Mouse (Mus musculus): Measurements from ENCODE around the gene Aars2. TPM values are rescaled to one million over a fixed set of nuclear protein-coding genes. Genes with fewer than 3 reads are reported as not detected.
A peak's percentile ranks its signal among the peaks of the same experiment; 100 is the strongest.

Aars2 gene
- 10.2 TPM in 2 replicates for polyA plus RNA-seq (2012; rRNA removed)

GRCm38 (mm10) chr17:45506700-45507189 is at the start of gene Aars2:
Gene Aars2 (plus strand): TSS chr17:45506841.
- DNase-seq (ENCODE audit: low spot score), result peak; percentile 93

- no peak for DNase-seq (ENCODE audit: low spot score)
These were observed 49.2 kb upstream of the Aars2 start for GRCm38 (mm10) chr17:45457487-45457886.

GRCm38 (mm10) chr17:45458516-45458915 is 48.1 kb upstream of the Aars2 start:
- no peak for DNase-seq (ENCODE audit: low spot score)

GRCm38 (mm10) chr17:45459062-45459461 is 47.6 kb upstream of the Aars2 start:
- no peak for DNase-seq (ENCODE audit: low spot score)

- no peak for DNase-seq (ENCODE audit: low spot score)
These were observed 44.1 kb upstream of the Aars2 start for GRCm38 (mm10) chr17:45462506-45462905.

- DNase-seq (ENCODE audit: low spot score), result no peak
These were observed 42.4 kb upstream of the Aars2 start for GRCm38 (mm10) chr17:45464255-45464654.

- DNase-seq (ENCODE audit: low spot score), result no peak
These were observed 39.9 kb upstream of the Aars2 start for GRCm38 (mm10) chr17:45466701-45467100.

GRCm38 (mm10) chr17:45468302-45468701 is 38.3 kb upstream of the Aars2 start:
- DNase-seq (ENCODE audit: low spot score), result no peak

- no peak for DNase-seq (ENCODE audit: low spot score)
These were observed 35.9 kb upstream of the Aars2 start for GRCm38 (mm10) chr17:45470726-45471125.

- DNase-seq (ENCODE audit: low spot score), result no peak
These were observed 33.0 kb upstream of the Aars2 start for GRCm38 (mm10) chr17:45473667-45474066.

- DNase-seq (ENCODE audit: low spot score), result no peak
These were observed 32.5 kb upstream of the Aars2 start for GRCm38 (mm10) chr17:45474146-45474545.

GRCm38 (mm10) chr17:45474669-45475465 is 31.8 kb upstream of the Aars2 start, which contains the start of gene Spats1:
Gene Spats1 (minus strand): TSS chr17:45475415.
- no peak for DNase-seq (ENCODE audit: low spot score)

- DNase-seq (ENCODE audit: low spot score), result peak; percentile 59
These were observed 28.3 kb upstream of the Aars2 start for GRCm38 (mm10) chr17:45478234-45478825.

- DNase-seq (ENCODE audit: low spot score), result no peak
These were observed 26.2 kb upstream of the Aars2 start for GRCm38 (mm10) chr17:45480429-45480828.

- DNase-seq (ENCODE audit: low spot score), result no peak
These were observed 21.1 kb upstream of the Aars2 start for GRCm38 (mm10) chr17:45485581-45485980.

- no peak for DNase-seq (ENCODE audit: low spot score)
These were observed 19.4 kb upstream of the Aars2 start for GRCm38 (mm10) chr17:45487216-45487615.

GRCm38 (mm10) chr17:45488321-45489254 is 18.1 kb upstream of the Aars2 start:
- DNase-seq (ENCODE audit: low spot score), result no peak

GRCm38 (mm10) chr17:45489736-45490135 is 16.9 kb upstream of the Aars2 start:
- DNase-seq (ENCODE audit: low spot score), result no peak

- no peak for DNase-seq (ENCODE audit: low spot score)
These were observed 16.0 kb upstream of the Aars2 start for GRCm38 (mm10) chr17:45490532-45491154.

- DNase-seq (ENCODE audit: low spot score), result no peak
These were observed 11.2 kb upstream of the Aars2 start for GRCm38 (mm10) chr17:45495398-45495797.

GRCm38 (mm10) chr17:45498397-45498796 is 8.2 kb upstream of the Aars2 start:
- no peak for DNase-seq (ENCODE audit: low spot score)
